Mouse (Mus musculus) urinary bladder, adult 2 months (tissue): ENCODE data around the gene Gpr152. TPM values are rescaled to one million over a fixed set of nuclear protein-coding genes. Genes with fewer than 3 reads are reported as not detected.

Experiments
- polyA plus RNA-seq: library from polyadenylated mRNA; depleted of rRNA; stranded (reverse); fragments of >200 nt; gene quantifications from 2 replicates; pipeline ENCODE4 v1.2.3, GENCODE M21; 2012; rRNA removed

Gene Gpr152
- polyA plus RNA-seq, 1 experiment = 0.04 TPM

Other genes with a start within 250 kb of the Gpr152 start
- gene Tcirg1, start 232.7 kb upstream of the Gpr152 start, polyA plus RNA-seq = 88.3 and 112 TPM in 2 replicates
- gene Ndufs8, start 227.0 kb upstream of the Gpr152 start, polyA plus RNA-seq = 223 and 242 TPM in 2 replicates
- 6.8 TPM in 2 replicates for gene Aldh3b1, start 210.0 kb upstream of the Gpr152 start, polyA plus RNA-seq
- 85.1 and 99.6 TPM in 2 replicates for gene Unc93b1, start 204.6 kb upstream of the Gpr152 start, polyA plus RNA-seq
- 0.73 and 0.78 TPM in 2 replicates for gene Aldh3b3, start 181.1 kb upstream of the Gpr152 start, polyA plus RNA-seq
- gene Aldh3b2, start 167.5 kb upstream of the Gpr152 start, polyA plus RNA-seq = 108 and 135 TPM in 2 replicates
- gene Acy3, start 153.2 kb upstream of the Gpr152 start, polyA plus RNA-seq = 13.0 and 15.0 TPM in 2 replicates
- 0.03 TPM in 1 of 2 replicates, not detected in the other for gene Tbx10, start 147.0 kb upstream of the Gpr152 start, polyA plus RNA-seq
- 5.1 and 7.5 TPM in 2 replicates for gene Nudt8, start 139.2 kb upstream of the Gpr152 start, polyA plus RNA-seq
- gene Gm49405, start 139.2 kb upstream of the Gpr152 start, polyA plus RNA-seq = 3.2 and 3.6 TPM in 2 replicates
- gene Doc2g, start 136.5 kb upstream of the Gpr152 start, polyA plus RNA-seq = 9.9 and 11.1 TPM in 2 replicates
- gene Ndufv1, start 127.0 kb upstream of the Gpr152 start, polyA plus RNA-seq = 157 and 167 TPM in 2 replicates
- gene Gstp1, start 101.8 kb upstream of the Gpr152 start, polyA plus RNA-seq = 582 and 591 TPM in 2 replicates
- 69.1 and 69.5 TPM in 2 replicates for gene Gstp2, start 93.8 kb upstream of the Gpr152 start, polyA plus RNA-seq
- 5.5 and 7.1 TPM in 2 replicates for gene Gstp3, start 80.2 kb upstream of the Gpr152 start, polyA plus RNA-seq
- gene Cabp2, start 58.2 kb upstream of the Gpr152 start, polyA plus RNA-seq = not detected in 2 replicates
- gene Cdk2ap2, start 42.6 kb upstream of the Gpr152 start, polyA plus RNA-seq = 74.4 and 89.6 TPM in 2 replicates
- gene Pitpnm1, start 39.8 kb upstream of the Gpr152 start, polyA plus RNA-seq = 44.1 and 45.2 TPM in 2 replicates
- 154 and 160 TPM in 2 replicates for gene Aip, start 13.9 kb upstream of the Gpr152 start, polyA plus RNA-seq
- 0.30 and 0.31 TPM in 2 replicates for gene Cabp4, start 4.2 kb downstream of the Gpr152 start, polyA plus RNA-seq
- 243 and 277 TPM in 2 replicates for gene Coro1b, start 8.8 kb downstream of the Gpr152 start, polyA plus RNA-seq
- gene Ptprcap, start 13.8 kb downstream of the Gpr152 start, polyA plus RNA-seq = 4.2 and 4.4 TPM in 2 replicates
- 42.6 and 51.9 TPM in 2 replicates for gene Rps6kb2, start 23.6 kb downstream of the Gpr152 start, polyA plus RNA-seq
- gene Carns1, start 35.7 kb downstream of the Gpr152 start, polyA plus RNA-seq = 18.7 and 21.7 TPM in 2 replicates
- gene Tbc1d10c, start 51.5 kb downstream of the Gpr152 start, polyA plus RNA-seq = 2.9 and 3.9 TPM in 2 replicates
- gene Ppp1ca, start 52.3 kb downstream of the Gpr152 start, polyA plus RNA-seq = 257 and 304 TPM in 2 replicates
- gene Rad9a, start 61.9 kb downstream of the Gpr152 start, polyA plus RNA-seq = 19.2 and 23.2 TPM in 2 replicates
- 10.8 and 13.1 TPM in 2 replicates for gene Clcf1, start 74.5 kb downstream of the Gpr152 start, polyA plus RNA-seq
- gene AC109138.7, start 74.6 kb downstream of the Gpr152 start, polyA plus RNA-seq = not detected in 2 replicates
- gene Pold4, start 92.1 kb downstream of the Gpr152 start, polyA plus RNA-seq = 76.4 and 82.1 TPM in 2 replicates
- 83.3 and 90.8 TPM in 2 replicates for gene Ssh3, start 129.4 kb downstream of the Gpr152 start, polyA plus RNA-seq
- 13.6 and 18.6 TPM in 2 replicates for gene Ankrd13d, start 143.3 kb downstream of the Gpr152 start, polyA plus RNA-seq
- 69.4 and 74.6 TPM in 2 replicates for gene Grk2, start 166.4 kb downstream of the Gpr152 start, polyA plus RNA-seq